In genomic region chr17:73237178-73237853, GRCm38 (mm10) we compare ENCODE assay signal across 9 mouse cellular contexts.
DNase-seq lines count a peak whose midpoint lies in the region; ATAC-seq lines count a peak whose summit lies in the region.
"Had no signal": no experiment of that assay in that cellular context is flagged by ENCODE, and none has a peak within 500 bp of the region (broad histone marks: within the 10 kb centered on the region; RNA-seq: fewer than 3 reads in every experiment).

No protein-coding gene starts in this region.

- WGBS in midbrain, embryonic 16.5 days: 77% methylated on average over 3 of the region's 3 CpGs

- H3K4me2 ChIP-seq in midbrain, embryonic 16.5 days (ENCODE audit: low read length): no peak overlapping the region
- H3K4me2 ChIP-seq: midbrain, embryonic 12.5 days had no signal

- no peak overlapping the region for H3K27ac ChIP-seq in midbrain, embryonic 16.5 days (ENCODE audit: low read length)
- H3K27ac ChIP-seq: midbrain, embryonic 12.5 days had no signal

- DNase-seq in frontal cortex, postnatal 10 days (ENCODE audit: low spot score in 2 of 2): no peak
- DNase-seq in left cerebral cortex, postnatal 14 days (ENCODE audit: low spot score in 2 of 2): peak; percentile 52 to 68
- no peak for DNase-seq in left cerebral cortex, adult 18-20 months (ENCODE audit: low spot score in 2 of 2)
- peak; percentile 87 for DNase-seq in adipocyte (ENCODE audit: low spot score)
- DNase-seq in cerebellum, postnatal 10 days: peak; percentile 77 to 85
- DNase-seq in c-Kit-positive CD71-positive TER-119-positive erythroid progenitor cells, embryonic 14.5 days (ENCODE audit: low spot score): no peak

- H3K36me3 ChIP-seq in midbrain, embryonic 16.5 days (ENCODE audit: control insufficient read depth, insufficient read depth, low read length): no peaks in the 10 kb centered on the region

- peak; percentile 67 for ATAC-seq in frontal cortex, adult (ENCODE audit: low TSS enrichment)
- ATAC-seq in midbrain, embryonic 16.5 days: no peak

- intact Hi-C loops in left cerebral cortex, postnatal 14 days (cut with DNase I): no loop called here

- no peaks in the 10 kb centered on the region for H3K4me1 ChIP-seq in midbrain, embryonic 16.5 days (ENCODE audit: control insufficient read depth, insufficient read depth, low read length)
- H3K4me1 ChIP-seq: midbrain, embryonic 12.5 days had no signal

- H3K9ac ChIP-seq in midbrain, embryonic 16.5 days (ENCODE audit: low read depth, low read length): no peak overlapping the region
- H3K9ac ChIP-seq: midbrain, embryonic 12.5 days had no signal

- no peaks in the 10 kb centered on the region for H3K27me3 ChIP-seq in midbrain, embryonic 16.5 days (ENCODE audit: control insufficient read depth, insufficient read depth, low read depth, low read length)
- H3K27me3 ChIP-seq: midbrain, embryonic 12.5 days had no signal

- no peaks in the 10 kb centered on the region for H3K9me3 ChIP-seq in midbrain, embryonic 16.5 days (replicated peaks; ENCODE audit: control insufficient read depth, low read length, poor library complexity, severe bottlenecking)
- H3K9me3 ChIP-seq: midbrain, embryonic 12.5 days had no signal

- H3K4me3 ChIP-seq in midbrain, embryonic 16.5 days (ENCODE audit: low read depth, low read length): no peak overlapping the region
- H3K4me3 ChIP-seq: midbrain, embryonic 12.5 days had no signal

Comparison
In these comparisons a context has a peak if more than half of its experiments do, and no peak if none do; other contexts are left out.
1. DNase-seq: peak in left cerebral cortex, postnatal 14 days (2 of 2), adipocyte (single experiment) and cerebellum, postnatal 10 days (2 of 2); none in frontal cortex, postnatal 10 days (0 of 2), left cerebral cortex, adult 18-20 months (0 of 2) and c-Kit-positive CD71-positive TER-119-positive erythroid progenitor cells, embryonic 14.5 days (single experiment).